Mouse (Mus musculus) kidney, adult 18-20 months (tissue): ENCODE results near the gene Rbpjl.

Source experiments
- DNase-seq: peaks from one replicate; pipeline ENCODE4 v3.0.0; 2021

Rbpjl gene

DNA sequence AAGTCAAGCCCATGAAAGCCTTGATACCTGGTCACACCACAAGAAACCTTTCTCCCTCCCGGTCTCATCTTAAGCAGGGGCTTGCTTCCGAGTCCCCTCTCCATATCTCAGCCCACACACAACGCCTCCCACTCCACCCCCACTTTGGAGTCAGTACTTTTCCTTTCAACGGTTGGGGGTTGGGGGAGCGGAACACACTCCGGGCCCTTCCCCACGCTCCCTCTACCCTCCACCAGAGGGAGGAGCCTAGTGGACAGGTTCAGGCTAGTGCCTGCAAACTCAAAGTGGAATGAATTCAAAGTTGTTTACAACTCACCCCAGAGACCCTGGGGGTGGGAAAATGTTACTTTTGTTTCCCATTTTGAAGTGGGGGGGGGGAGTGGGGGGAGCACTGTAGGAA, 27.8 kb downstream of the Rbpjl start:
- DNase-seq: peak; percentile 71

- DNase-seq: no peak
Measured at GRCm38 (mm10) chr2:164431676-164432465, 28.9 kb downstream of the Rbpjl start.

DNA sequence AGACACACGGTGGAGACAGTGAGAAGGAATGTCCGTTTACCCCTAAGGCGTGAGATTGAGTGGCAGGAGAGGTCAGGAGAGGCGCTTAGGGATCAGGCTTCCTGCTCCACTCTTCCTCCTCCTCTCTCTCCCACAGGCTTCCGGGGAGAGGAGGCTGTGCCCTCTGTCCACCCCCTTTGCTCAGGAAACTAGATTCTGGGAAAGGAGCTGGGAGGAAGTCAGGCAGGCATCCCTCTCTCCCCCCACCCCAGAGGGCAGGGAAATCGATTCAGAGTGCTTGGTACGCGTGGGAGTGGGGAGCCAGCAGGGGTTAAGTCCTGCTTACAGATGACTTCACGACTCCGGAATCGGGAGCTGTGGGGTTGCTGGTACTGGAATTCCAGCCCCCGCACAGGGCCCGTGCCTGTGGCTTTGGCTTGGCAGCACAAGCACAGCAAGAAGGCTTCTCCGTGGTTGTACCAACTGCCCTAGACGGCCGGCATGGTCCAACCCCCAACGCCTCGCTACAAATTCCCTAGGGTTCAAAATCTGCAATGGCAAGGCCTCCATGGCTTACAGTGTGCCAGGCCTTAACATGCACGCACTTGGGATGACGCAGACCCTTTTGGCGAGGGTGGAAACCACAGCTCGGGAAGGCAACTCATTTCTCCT, 29.7 kb downstream of the Rbpjl start:
- DNase-seq: peak; percentile 69

- no peak for DNase-seq
Measured at GRCm38 (mm10) chr2:164433278-164433895, 30.4 kb downstream of the Rbpjl start.

- DNase-seq: peak; percentile 50
Measured at GRCm38 (mm10) chr2:164434681-164435080, 31.7 kb downstream of the Rbpjl start.

GRCm38 (mm10) chr2:164435216-164436090, 32.5 kb downstream of the Rbpjl start:
- peak; percentile 62 for DNase-seq

DNA sequence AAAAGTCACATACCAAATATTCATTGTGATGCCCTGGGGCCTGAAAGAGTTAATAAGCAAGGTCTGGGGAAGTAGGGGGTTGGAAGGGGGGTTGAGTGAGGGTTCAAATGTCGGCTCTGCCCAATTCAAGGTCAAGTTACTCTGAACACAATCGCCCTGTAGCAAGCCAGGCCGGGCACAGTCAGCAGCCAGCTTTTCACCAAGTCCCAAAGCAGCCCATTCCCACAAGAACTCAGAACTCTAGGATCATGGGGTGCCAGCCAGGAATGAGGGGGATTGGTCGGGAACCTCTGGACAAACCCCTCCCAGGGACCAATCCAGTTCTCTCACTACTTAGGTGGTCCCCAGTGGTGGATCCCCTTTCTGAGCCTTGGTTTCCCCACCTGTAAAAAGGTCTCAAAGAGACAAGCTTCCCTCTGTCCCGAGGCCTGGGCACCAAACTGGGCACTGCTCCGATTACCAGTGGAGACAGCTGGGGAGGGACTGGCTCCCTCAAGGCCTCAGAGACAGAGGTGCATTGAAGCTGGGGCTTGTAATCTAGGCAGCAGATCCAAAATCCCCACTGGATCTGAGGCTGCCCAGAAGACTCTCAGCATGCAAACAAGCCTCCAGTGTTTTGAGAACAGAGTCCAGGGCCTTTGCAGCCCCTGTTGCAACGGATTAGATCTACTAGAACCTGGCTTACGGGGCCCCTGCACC, 33.4 kb downstream of the Rbpjl start:
- DNase-seq: peak; percentile 54

GRCm38 (mm10) chr2:164436961-164437360, 34.0 kb downstream of the Rbpjl start:
- DNase-seq: peak; percentile 80

- DNase-seq: peak; percentile 82
Measured at GRCm38 (mm10) chr2:164437710-164438109, 34.8 kb downstream of the Rbpjl start.

DNA sequence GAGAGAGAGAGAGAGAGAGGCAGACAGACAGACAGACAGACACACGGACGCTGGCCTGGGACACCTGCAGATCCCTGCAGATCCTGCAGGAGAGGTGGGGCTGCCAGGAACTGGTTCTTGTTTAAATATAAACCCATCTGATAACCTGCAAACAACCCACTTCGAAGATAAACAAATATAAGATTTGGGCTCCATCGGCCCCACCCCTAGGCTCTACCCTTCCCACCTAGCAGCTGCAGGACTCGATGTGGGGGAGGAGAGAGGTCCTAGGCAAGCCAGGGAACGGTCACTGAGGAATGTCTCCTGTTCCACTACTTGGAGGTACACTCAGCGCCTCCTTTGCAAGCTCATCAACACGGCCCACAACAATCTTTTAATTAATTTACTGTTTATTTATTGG, 35.3 kb downstream of the Rbpjl start:
- DNase-seq: peak; percentile 48

DNA sequence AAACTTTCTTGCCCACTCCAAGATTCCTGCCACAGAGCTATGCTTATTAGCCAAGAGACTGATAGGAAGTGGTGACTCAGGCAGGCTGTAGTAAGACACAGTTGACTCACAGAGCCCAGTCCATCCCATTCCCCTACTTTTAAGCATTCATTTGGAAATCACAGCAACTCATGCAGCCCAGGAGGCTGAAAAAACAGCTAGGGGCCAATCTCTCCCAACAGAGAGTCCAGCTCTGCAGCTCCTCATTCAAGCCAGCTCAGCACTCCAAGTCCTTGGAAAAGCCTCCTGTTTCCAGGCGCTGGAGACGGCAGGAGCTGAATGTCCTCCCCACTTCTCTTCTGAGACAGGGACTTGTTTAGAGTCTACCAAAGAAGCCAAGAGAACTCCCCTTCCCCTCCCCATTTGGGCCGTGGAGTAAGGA, 36.1 kb downstream of the Rbpjl start:
- DNase-seq: no peak

- peak; percentile 51 for DNase-seq
Measured at GRCm38 (mm10) chr2:164440314-164440713, 37.4 kb downstream of the Rbpjl start.

DNA sequence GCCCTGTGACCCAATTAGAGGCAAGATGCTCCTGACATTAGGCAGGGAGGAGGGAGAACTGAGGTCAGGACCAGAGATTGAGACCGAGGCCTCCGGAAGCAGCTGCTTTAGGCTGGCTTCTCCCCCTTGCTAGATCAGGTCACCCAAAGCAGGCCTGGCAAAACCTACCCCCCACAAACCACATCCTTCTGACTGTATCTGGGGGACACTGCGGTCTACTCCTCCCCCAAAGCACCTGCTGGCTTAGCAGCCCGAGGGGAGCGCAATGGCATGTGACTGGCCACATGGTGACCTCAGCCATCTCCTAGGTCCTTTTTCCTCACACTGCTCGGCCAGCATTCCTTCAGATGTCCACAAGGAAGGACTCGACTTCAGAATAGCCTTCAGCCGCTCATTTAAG, 38.2 kb downstream of the Rbpjl start:
- DNase-seq: peak; percentile 69

DNA sequence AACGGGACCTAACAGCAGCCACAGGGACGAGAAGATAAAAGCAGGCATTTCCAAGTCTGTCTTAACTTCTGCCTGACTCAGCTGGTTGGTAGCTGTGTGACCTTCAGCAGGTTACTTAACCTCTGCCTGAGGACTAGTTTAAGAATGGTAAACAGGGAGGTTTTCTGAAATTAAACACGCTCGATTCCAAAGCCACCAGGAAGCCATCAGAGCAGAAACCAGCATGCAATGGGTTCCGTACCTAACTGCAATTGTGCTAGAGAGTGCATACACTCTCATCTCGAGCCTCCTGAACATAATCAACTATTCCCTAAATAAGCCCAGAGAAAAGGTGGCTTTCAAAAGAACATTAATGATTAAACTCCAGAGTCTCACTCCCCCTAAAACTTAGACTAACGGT, 38.8 kb downstream of the Rbpjl start:
- DNase-seq: peak; percentile 44

DNA sequence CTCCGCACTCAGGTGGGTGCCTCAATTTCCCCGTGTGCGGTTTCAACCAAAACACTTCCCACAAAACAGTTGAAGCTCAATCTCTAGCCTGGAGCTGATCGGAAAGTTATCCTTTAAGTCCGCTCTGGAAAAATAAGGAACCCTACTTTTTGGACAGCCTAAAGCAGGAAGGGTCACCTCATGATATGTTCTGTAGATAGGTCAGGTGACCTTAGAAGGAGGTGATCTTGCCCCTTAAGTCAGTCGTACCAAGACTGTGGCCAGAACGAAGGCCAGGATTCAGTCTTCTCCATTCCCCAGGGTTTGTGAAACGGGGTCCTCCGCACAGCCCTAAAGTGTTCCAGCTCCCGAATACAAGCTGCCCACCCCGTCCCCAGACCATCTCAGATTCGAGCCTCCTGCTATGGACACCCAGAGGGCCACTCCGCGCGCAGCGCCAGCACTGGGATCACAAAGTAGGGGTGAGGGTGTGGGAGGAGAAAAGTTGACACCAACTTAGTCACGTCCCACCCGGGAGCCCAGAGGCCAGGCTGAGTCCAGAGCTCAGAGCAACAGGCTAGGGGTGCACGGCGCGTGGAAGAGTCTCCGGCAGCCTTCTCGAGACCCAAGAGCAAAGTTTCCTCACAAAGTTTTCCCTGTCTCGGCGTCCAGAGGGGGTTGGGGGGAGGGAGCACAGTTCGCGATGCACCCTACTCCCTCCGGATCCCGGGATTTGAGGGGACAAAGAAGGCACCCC, 39.5 kb downstream of the Rbpjl start:
- DNase-seq: peak; percentile 59

DNA sequence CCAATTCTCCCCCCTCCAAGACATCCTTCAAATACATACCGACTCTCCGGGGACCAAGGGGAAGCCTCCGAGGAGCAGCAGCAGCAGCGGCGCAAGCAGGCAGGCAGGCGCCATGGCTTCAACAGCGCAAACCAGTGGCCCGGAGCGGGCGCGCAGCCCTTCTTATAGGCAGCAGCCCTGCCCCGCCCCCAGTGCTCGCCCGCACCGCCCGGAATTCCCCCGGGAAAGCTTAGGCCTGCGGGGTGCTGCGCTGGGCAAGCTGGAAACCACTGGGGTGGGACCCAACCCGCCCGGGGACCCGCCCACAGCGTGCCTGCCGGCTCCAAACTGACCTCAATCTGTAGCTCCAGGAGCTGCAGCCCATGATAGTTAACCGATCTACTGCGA, 40.1 kb downstream of the Rbpjl start:
- DNase-seq: peak; percentile 92

- no peak for DNase-seq
Measured at GRCm38 (mm10) chr2:164443460-164444000, 40.6 kb downstream of the Rbpjl start, which contains the start of gene Sdc4. TSS of gene Sdc4 (minus strand) at chr2:164443887.

DNA sequence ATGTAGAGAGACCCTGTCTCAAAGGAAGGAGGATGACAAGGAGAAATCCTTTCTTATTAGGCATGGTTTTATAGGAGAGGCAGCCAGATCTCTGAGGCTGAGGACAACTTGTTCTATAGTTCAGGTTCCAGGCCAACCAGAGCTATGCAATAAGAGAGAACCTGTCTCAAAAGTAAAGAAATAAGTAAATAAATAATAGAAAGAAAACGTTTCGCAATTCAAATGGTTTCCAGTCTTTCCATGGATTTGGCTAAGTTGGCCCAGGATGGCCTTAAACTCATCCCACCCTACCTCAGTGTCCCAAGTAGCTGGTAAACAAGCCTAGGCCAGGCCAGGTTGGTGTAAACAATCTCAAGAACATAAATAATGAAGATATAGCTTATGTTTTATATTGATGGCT, 41.8 kb downstream of the Rbpjl start:
- no peak for DNase-seq

DNA sequence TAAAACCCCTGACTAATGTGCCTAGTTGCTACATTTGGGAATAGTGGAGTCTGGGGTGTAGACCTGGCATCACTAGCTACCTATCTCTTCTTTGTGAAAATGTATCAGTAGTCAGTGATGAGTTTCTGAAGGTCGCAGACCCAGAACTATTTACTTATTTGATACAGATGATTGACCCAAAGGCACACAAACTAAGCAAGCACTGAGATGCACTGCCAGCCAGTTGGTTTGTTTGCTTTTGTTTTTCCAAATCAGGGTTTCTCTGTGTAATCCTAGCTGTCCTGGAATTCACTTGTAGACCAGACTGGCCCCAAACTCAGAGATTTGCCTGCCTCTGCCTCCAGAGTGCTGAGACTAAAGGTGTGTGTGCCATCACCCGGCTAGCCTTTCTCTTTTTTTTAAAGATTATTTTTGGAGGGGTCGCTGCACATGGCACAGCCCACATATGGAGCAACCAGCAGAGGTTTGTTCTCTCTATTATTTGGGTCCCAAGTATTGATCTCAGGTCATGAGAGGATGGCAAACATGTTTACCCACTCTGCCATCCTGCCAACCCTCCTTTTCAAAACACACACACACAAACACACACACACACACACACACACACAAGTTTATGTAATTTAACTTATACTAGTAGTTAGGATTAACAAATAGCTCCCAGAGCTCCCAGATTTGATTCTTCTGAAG, 42.6 kb downstream of the Rbpjl start:
- DNase-seq: no peak

- DNase-seq: no peak
Measured at GRCm38 (mm10) chr2:164446086-164446469, 43.1 kb downstream of the Rbpjl start.

DNA sequence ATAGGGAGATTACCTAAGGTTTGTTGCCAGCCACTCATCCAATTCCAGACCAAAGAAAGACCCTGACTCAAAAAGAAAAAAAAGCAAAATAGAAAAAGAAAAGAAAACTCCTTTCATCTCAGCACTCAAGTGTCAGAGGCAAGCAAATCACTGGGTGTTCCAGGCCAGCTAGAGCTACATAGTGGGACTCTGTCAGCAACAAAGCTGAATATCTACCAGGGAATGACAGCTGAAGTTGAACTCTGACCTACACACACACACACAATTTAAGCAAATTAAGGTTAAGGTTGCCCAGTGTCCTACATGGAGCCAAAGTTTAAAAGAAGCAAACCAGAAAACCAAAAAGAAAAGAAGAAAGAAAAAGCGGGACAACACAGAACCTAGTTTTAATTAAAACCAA, 45.2 kb downstream of the Rbpjl start:
- DNase-seq: no peak
